Mouse (Mus musculus) kidney, postnatal 36 days (tissue): ENCODE measurements at regions not wholly inside any gene's neighbourhood (a gene's known extent, or its start where the extent isn't known, plus 50 kb on each side); places are given as distances from the start of the nearest gene placed in this dataset.

Experiments used
- DNase-seq, 2 experiments: peaks; one replicate each; pipeline ENCODE4 v3.0.0; 2021 to 2022; ENCODE audit warnings: mixed read lengths in 2 of 2

DNA sequence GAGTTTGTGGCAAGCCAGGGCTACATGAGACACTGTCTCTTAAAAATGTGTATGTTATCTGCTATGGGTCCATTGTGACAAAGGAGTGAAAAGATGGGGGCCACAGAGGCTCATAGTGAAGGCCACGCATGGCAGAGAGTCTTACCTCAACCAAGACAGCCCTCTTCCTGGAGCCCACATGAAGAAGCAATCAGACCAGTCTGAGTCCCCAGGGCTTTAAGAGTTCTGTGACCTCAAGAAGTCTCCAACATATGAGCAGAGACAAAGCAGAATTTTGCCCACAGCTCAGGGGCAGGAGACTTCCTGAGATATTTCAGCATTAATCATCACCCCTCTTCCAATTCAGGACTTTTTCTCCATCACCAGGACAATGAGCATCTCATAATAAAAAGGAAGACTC, 50.4 kb upstream of the Ankrd34c start:
- no peak for DNase-seq
